Mouse (Mus musculus): Measurements from ENCODE around the gene 9130213A22Rik. TPM values are rescaled to one million over a fixed set of nuclear protein-coding genes. Genes with fewer than 3 reads are reported as not detected.
A peak's percentile ranks its signal among the peaks of the same experiment; 100 is the strongest.

9130213A22Rik gene
- total and polyA plus RNA-seq, 3 experiments = 0.08 to 0.26 TPM; not detected in 1

DNA sequence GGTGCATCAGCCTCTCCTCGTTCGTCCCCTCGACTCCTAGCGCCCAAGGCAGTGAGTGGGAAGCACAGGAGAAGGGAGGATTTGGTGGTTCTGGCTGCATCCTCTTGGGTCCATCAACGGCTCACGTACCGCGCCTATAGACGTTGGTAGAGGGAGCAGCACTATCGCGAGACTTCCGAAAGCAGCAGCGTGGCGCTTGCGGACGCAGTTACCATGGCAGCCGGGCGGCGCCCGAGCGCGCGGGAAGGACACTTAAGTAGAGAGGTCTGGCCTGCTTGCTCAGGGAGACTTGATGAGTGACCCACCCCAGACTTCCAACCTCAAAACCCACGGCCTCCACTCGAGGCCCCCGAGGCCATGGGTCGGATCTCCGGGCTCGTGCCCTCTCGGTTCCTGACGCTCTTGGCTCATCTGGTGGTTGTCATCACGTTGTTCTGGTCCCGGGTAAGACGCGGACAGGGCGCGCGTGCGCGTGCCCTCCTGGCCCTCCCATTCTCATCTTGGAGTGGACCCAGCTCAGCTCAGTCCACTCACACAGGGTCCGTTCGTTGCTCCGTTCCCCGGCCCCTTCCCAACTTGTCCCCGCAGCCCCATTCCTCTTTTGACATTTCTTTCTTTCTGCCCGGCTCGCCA lies 51.7 kb downstream of the 9130213A22Rik start, which contains the start of gene Tmem107 (continued):
- TF ChIP-seq CHD2 (IDR thresholded peaks at IDR 0.05; ENCODE audit: low read length) = peak; percentile 95
- TF ChIP-seq TAL1 (IDR thresholded peaks at IDR 0.05; ENCODE audit: low read length) = no peak
- TF ChIP-seq RAD21 (IDR thresholded peaks at IDR 0.05; ENCODE audit: low read depth, low read length) = no peak
- TF ChIP-seq MAZ (IDR thresholded peaks at IDR 0.05; ENCODE audit: low read depth, low read length) = no peak
- peak; percentile 26; the same call in 1 of the 2 replicates for TF ChIP-seq ETS1 (IDR thresholded peaks at IDR 0.05; ENCODE audit: low read depth, low read length)
- peak; percentile 89 for TF ChIP-seq MAX (IDR thresholded peaks at IDR 0.05; ENCODE audit: low read length)
- no peak for TF ChIP-seq ZKSCAN1 (IDR thresholded peaks at IDR 0.05; ENCODE audit: low read depth, low read length)
- peak; percentile 47; the same call in 1 of the 2 replicates for TF ChIP-seq ZMIZ1 (IDR thresholded peaks at IDR 0.05; ENCODE audit: low read depth, low read length)
- TF ChIP-seq JUND (IDR thresholded peaks at IDR 0.05; ENCODE audit: low read depth, low read length) = no peak
- TF ChIP-seq BHLHE40 (IDR thresholded peaks at IDR 0.05; ENCODE audit: borderline replicate concordance, low read depth, low read length) = no peak
- TF ChIP-seq CTCF (IDR thresholded peaks at IDR 0.05 in 2 of 3, conservative IDR thresholded peaks at IDR 0.05 in 1 of 3; ENCODE audit: control insufficient read depth in 1 of 3, insufficient read depth in 1 of 3, low read depth in 2 of 3, low read length in 3 of 3, poor library complexity in 1 of 3, severe bottlenecking in 1 of 3) = no peak
- peak; percentile 75 to 94 for TF ChIP-seq POLR2A (IDR thresholded peaks at IDR 0.05; ENCODE audit: control insufficient read depth in 1 of 2, insufficient read depth in 1 of 2, low read depth in 1 of 2, low read length in 2 of 2, poor library complexity in 1 of 2)
- 0 out of 2 replicates have a peak, but pooled peaks have one; percentile 30 for TF ChIP-seq ELF1 (IDR thresholded peaks at IDR 0.05; ENCODE audit: low read depth, low read length)
- TF ChIP-seq POLR2AphosphoS2 (IDR thresholded peaks at IDR 0.05; ENCODE audit: low read length) = peak; percentile 82; the same call in 1 of the 2 replicates
- no peak for TF ChIP-seq MYB (IDR thresholded peaks at IDR 0.05; ENCODE audit: low read depth, low read length)
- TF ChIP-seq UBTF (IDR thresholded peaks at IDR 0.05; ENCODE audit: borderline replicate concordance, insufficient read depth, low read depth, low read length) = no peak
- no peak for TF ChIP-seq KAT2A (conservative IDR thresholded peaks at IDR 0.05; ENCODE audit: low read depth, low read length)
- peak; percentile 95 for TF ChIP-seq MXI1 (IDR thresholded peaks at IDR 0.05; ENCODE audit: low read depth, low read length)
- TF ChIP-seq CHD1 (IDR thresholded peaks at IDR 0.05; ENCODE audit: low read depth, low read length) = no peak
- peak; percentile 81 for TF ChIP-seq NELFE (IDR thresholded peaks at IDR 0.05; ENCODE audit: low read depth, low read length)
- TF ChIP-seq GATA1 (IDR thresholded peaks at IDR 0.05; ENCODE audit: low read depth, low read length) = no peak
- peak; percentile 94 for TF ChIP-seq E2F4 (IDR thresholded peaks at IDR 0.05; ENCODE audit: borderline replicate concordance, low read depth, low read length)

DNA sequence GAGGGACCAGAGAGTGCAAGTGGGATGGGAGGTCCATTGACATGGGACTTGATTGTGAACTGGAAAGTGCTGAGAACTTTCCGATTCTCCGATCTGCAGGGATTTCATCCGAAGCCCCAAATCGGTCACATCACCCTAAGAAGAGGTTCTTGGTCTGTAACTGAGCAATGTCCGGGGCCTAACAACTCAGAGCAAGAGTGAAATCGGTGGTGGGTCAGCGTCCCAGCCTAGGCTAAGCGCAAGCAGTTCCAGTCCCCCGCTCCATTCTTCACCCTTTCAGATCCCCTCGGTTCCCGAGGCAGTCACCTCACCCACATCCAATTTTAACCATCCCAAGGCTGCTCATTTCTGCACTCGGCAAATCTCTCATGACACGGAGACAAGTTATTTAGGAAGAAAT lies 52.3 kb downstream of the 9130213A22Rik start:
- Histone ChIP-seq H3K27ac (ENCODE audit: control insufficient read depth, low read depth, low read length) (peak overlapping the region; percentile 68), H3K9me3 (replicated peaks; ENCODE audit: insufficient read depth, low read length) (no peaks in the 10 kb centered on the region), H3K36me3 (ENCODE audit: control insufficient read depth in 1 of 2, insufficient read depth in 2 of 2, low read length in 2 of 2) (peaks cover 0 to 2% of the 10 kb centered on the region in 2 experiments; a peak in 1 of 4 replicates), H3K27me3 (ENCODE audit: control insufficient read depth in 1 of 2, insufficient read depth in 2 of 2, low read length in 2 of 2) (no peaks in the 10 kb centered on the region), H3K4me3 (ENCODE audit: control insufficient read depth in 1 of 2, insufficient read depth in 1 of 2, low read depth in 2 of 2, low read length in 2 of 2) (peak overlapping the region; percentile 70 to 75), H3K79me2 (ENCODE audit: control insufficient read depth, insufficient read depth, low read length, poor library complexity) (peaks cover 5% of the 10 kb centered on the region; the same call in 1 of the 2 replicates), H3K4me1 (ENCODE audit: control insufficient read depth in 1 of 2, insufficient read depth in 2 of 2, low read length in 2 of 2) (peaks cover 0 to 2% of the 10 kb centered on the region in 2 experiments; a peak in 1 of 4 replicates), H3K9ac (ENCODE audit: control insufficient read depth, low read depth, low read length, poor library complexity, severe bottlenecking) (peak overlapping the region; percentile 79)
- DNase-seq (ENCODE audit: low read depth, low spot score) = no peak
- no peak for TF ChIP-seq NRF1 (IDR thresholded peaks at IDR 0.05; ENCODE audit: insufficient read depth, low read depth, low read length, poor library complexity, severe bottlenecking)
- no peak for TF ChIP-seq SIN3A (IDR thresholded peaks at IDR 0.05; ENCODE audit: low read length)
- TF ChIP-seq GABPA (IDR thresholded peaks at IDR 0.05; ENCODE audit: low read depth, low read length) = no peak
- no peak for TF ChIP-seq POLR2A (IDR thresholded peaks at IDR 0.05; ENCODE audit: control insufficient read depth in 1 of 2, insufficient read depth in 1 of 2, low read depth in 1 of 2, low read length in 2 of 2, poor library complexity in 1 of 2)
- TF ChIP-seq CHD1 (IDR thresholded peaks at IDR 0.05; ENCODE audit: low read depth, low read length) = peak; percentile 73; the same call in 1 of the 2 replicates

Data from MEL (cell line).